Mouse (Mus musculus) ES-Bruce4 (cell line): Measurements from ENCODE around the gene Calml4. TPM values are rescaled to one million over a fixed set of nuclear protein-coding genes. Genes with fewer than 3 reads are reported as not detected.
"Not testable (repeated sequence)": the region's sequence is repeated elsewhere in the genome, so short reads cannot be mapped to it uniquely, and the experiment has no call there.

Source experiments
- H3K27ac ChIP-seq: 2 replicates; pipeline ENCODE4 v1.5.1; 2012; ENCODE audit warnings: low read length, inconsistent platforms; ENCODE audit not compliant: insufficient read depth
- H3K27me3 ChIP-seq: 2 replicates; pipeline ENCODE4 v1.6.1; 2012; ENCODE audit warnings: mild to moderate bottlenecking, low read length, inconsistent platforms; ENCODE audit not compliant: control insufficient read depth, poor library complexity, insufficient read depth, severe bottlenecking
- H3K36me3 ChIP-seq: 2 replicates; pipeline ENCODE4 v1.6.1; 2012; ENCODE audit warnings: inconsistent platforms, mild to moderate bottlenecking, low read length, moderate library complexity; ENCODE audit not compliant: control insufficient read depth, poor library complexity, insufficient read depth, severe bottlenecking
- H3K4me1 ChIP-seq: one replicate; pipeline ENCODE4 v1.8.1; 2011; ENCODE audit warnings: low read length; ENCODE audit not compliant: control insufficient read depth, insufficient read depth
- H3K4me3 ChIP-seq: 2 replicates; pipeline ENCODE4 v1.5.1; 2011; ENCODE audit warnings: low read depth, mild to moderate bottlenecking, low read length
- H3K9ac ChIP-seq: 2 replicates; pipeline ENCODE4 v1.6.1; 2012; ENCODE audit warnings: low read depth, mild to moderate bottlenecking, inconsistent platforms; ENCODE audit not compliant: poor library complexity, severe bottlenecking
- H3K9me3 ChIP-seq: replicated peaks from 2 replicates; pipeline ENCODE4 v1.6.1; 2012; ENCODE audit warnings: mild to moderate bottlenecking, low read length, inconsistent platforms; ENCODE audit not compliant: control insufficient read depth, poor library complexity, insufficient read depth, severe bottlenecking
- CTCF ChIP-seq: IDR thresholded peaks from one replicate; pipeline ENCODE4 v1.8.1; 2011; ENCODE audit warnings: low read depth, low read length
- EP300 ChIP-seq: IDR thresholded peaks from 2 replicates; pipeline ENCODE4 v1.6.1; 2011; ENCODE audit warnings: low read depth, low read length; ENCODE audit not compliant: insufficient read depth
- POLR2A ChIP-seq: IDR thresholded peaks from one replicate; pipeline ENCODE4 v1.8.1; 2011; ENCODE audit warnings: low read length; ENCODE audit not compliant: insufficient read depth
- polyA plus RNA-seq: library from polyadenylated mRNA; stranded (reverse); fragments of >200 nt; gene quantifications from 2 replicates; pipeline ENCODE4 v1.2.4, GENCODE M21; 2011; ENCODE audit warnings: low read depth; ENCODE audit not compliant: missing spikeins, insufficient read depth, insufficient read length

The Calml4 gene
- polyA plus RNA-seq, 1 experiment = 16.7 TPM

- TF ChIP-seq CTCF (no peak), POLR2A (no peak), EP300 (no peak)
- Histone ChIP-seq H3K27ac (no peak overlapping the region), H3K9ac (no peak overlapping the region), H3K36me3 (no peaks in the 10 kb centered on the region), H3K9me3 (no peaks in the 10 kb centered on the region), H3K4me1 (peaks cover 7% of the 10 kb centered on the region), H3K27me3 (no peaks in the 10 kb centered on the region), H3K4me3 (no peak overlapping the region)
Measured at GRCm38 (mm10) chr9:62854483-62854882, 3.4 kb upstream of the Calml4 start.

GRCm38 (mm10) chr9:62857216-62857615 lies 664 bp upstream of the Calml4 start:
- Histone ChIP-seq H3K4me3 (no peak overlapping the region), H3K27me3 (no peaks in the 10 kb centered on the region), H3K36me3 (no peaks in the 10 kb centered on the region), H3K27ac (no peak overlapping the region), H3K4me1 (peaks cover 8% of the 10 kb centered on the region), H3K9me3 (no peaks in the 10 kb centered on the region), H3K9ac (no peak overlapping the region)
- no peak for TF ChIP-seq EP300
- TF ChIP-seq CTCF = no peak
- TF ChIP-seq POLR2A = no peak

GRCm38 (mm10) chr9:62858266-62859019 lies 563 bp downstream of the Calml4 start:
- Histone ChIP-seq H3K27me3 (no peaks in the 10 kb centered on the region), H3K9ac (no peak overlapping the region), H3K4me3 (no peak overlapping the region), H3K27ac (no peak overlapping the region), H3K36me3 (no peaks in the 10 kb centered on the region), H3K4me1 (peaks cover 8% of the 10 kb centered on the region), H3K9me3 (no peaks in the 10 kb centered on the region)
- TF ChIP-seq CTCF (no peak), POLR2A (no peak), EP300 (no peak)

GRCm38 (mm10) chr9:62860102-62860501 lies 2.2 kb downstream of the Calml4 start:
- peak; percentile 58; the same call in 1 of the 2 replicates for TF ChIP-seq EP300
- not testable (repeated sequence) for H3K36me3 ChIP-seq, H3K9ac ChIP-seq, H3K4me1 ChIP-seq, H3K27me3 ChIP-seq, H3K27ac ChIP-seq, H3K4me3 ChIP-seq, H3K9me3 ChIP-seq

- no peak overlapping the region for H3K27ac ChIP-seq
Measured at GRCm38 (mm10) chr9:62860866-62861265, 3.0 kb downstream of the Calml4 start.

GRCm38 (mm10) chr9:62869236-62869635 lies 11.4 kb downstream of the Calml4 start:
- H3K9me3 ChIP-seq, H3K36me3 ChIP-seq, H3K27ac ChIP-seq, H3K27me3 ChIP-seq, H3K4me1 ChIP-seq, H3K9ac ChIP-seq: not testable (repeated sequence)
- peak overlapping the region; percentile 13; the same call in 1 of the 2 replicates for H3K4me3 ChIP-seq

More at GRCm38 (mm10) chr9:62860866-62861265, 3.0 kb downstream of the Calml4 start:
- Histone ChIP-seq H3K27me3 (no peaks in the 10 kb centered on the region), H3K9me3 (no peaks in the 10 kb centered on the region), H3K4me1 (peaks cover 8% of the 10 kb centered on the region), H3K4me3 (no peak overlapping the region), H3K9ac (no peak overlapping the region), H3K36me3 (no peaks in the 10 kb centered on the region)
- TF ChIP-seq EP300 (no peak), CTCF (no peak), POLR2A (no peak)
